Mouse (Mus musculus) MEL (cell line): ENCODE measurements around the gene Prodh2. TPM values are rescaled to one million over a fixed set of nuclear protein-coding genes. Genes with fewer than 3 reads are reported as not detected.

Source experiments
- DNase-seq: peaks from one replicate; pipeline ENCODE4 v3.0.0; 2011; ENCODE audit warnings: low read depth, low spot score
- H3K27ac ChIP-seq: 2 replicates; pipeline ENCODE4 v1.5.1; 2012; ENCODE audit warnings: low read depth, mild to moderate bottlenecking, control low read depth, low read length, moderate library complexity; ENCODE audit not compliant: control insufficient read depth
- H3K27me3 ChIP-seq, 2 experiments: fragments of 150-350 bp in 1 of 2; sonication (generic) in 1 of 2; 2 replicates each; pipeline ENCODE4 v1.6.1; 2012; ENCODE audit warnings: low read length in 2 of 2, mild to moderate bottlenecking in 2 of 2, improper control_type of control experiment in 1 of 2, moderate library complexity in 1 of 2; ENCODE audit not compliant: insufficient read depth in 2 of 2, control insufficient read depth in 1 of 2
- H3K36me3 ChIP-seq, 2 experiments: 2 replicates each; pipeline ENCODE4 v1.6.1; 2012 to 2014; ENCODE audit warnings: low read length in 2 of 2, improper control_type of control experiment in 1 of 2, inconsistent platforms in 1 of 2, mild to moderate bottlenecking in 1 of 2; ENCODE audit not compliant: insufficient read depth in 2 of 2, control insufficient read depth in 1 of 2
- H3K4me1 ChIP-seq, 2 experiments: fragments of 150-350 bp in 1 of 2; sonication (generic) in 1 of 2; 2 replicates each; pipeline ENCODE4 v1.6.1; 2012; ENCODE audit warnings: low read length in 2 of 2, improper control_type of control experiment in 1 of 2, mild to moderate bottlenecking in 1 of 2; ENCODE audit not compliant: insufficient read depth in 2 of 2, control insufficient read depth in 1 of 2
- H3K4me3 ChIP-seq, 2 experiments: fragments of 150-350 bp in 1 of 2; sonication (generic) in 1 of 2; 2 replicates each; pipeline ENCODE4 v1.5.1; 2012; ENCODE audit warnings: low read depth in 2 of 2, low read length in 2 of 2, mild to moderate bottlenecking in 2 of 2, moderate library complexity in 2 of 2, control low read depth in 1 of 2, improper control_type of control experiment in 1 of 2; ENCODE audit not compliant: control insufficient read depth in 1 of 2, insufficient read depth in 1 of 2
- H3K79me2 ChIP-seq: 2 replicates; pipeline ENCODE4 v1.6.1; 2012; ENCODE audit warnings: mild to moderate bottlenecking, low read length, moderate library complexity; ENCODE audit not compliant: control insufficient read depth, poor library complexity, insufficient read depth
- H3K9ac ChIP-seq: 2 replicates; pipeline ENCODE4 v1.6.1; 2012; ENCODE audit warnings: low read depth, mild to moderate bottlenecking, control low read depth, low read length, moderate library complexity; ENCODE audit not compliant: control insufficient read depth, poor library complexity, severe bottlenecking
- H3K9me3 ChIP-seq: fragments of 150-350 bp; sonication (generic); replicated peaks from 2 replicates; pipeline ENCODE4 v1.6.1; 2012; ENCODE audit warnings: mild to moderate bottlenecking, low read length, improper control_type of control experiment, moderate library complexity; ENCODE audit not compliant: insufficient read depth
- BHLHE40 ChIP-seq: IDR thresholded peaks from 2 replicates; pipeline ENCODE4 v1.6.1; 2012; ENCODE audit warnings: low read depth, mild to moderate bottlenecking, inconsistent platforms, low read length, improper control_type of control experiment, borderline replicate concordance
- CHD1 ChIP-seq: IDR thresholded peaks from 2 replicates; pipeline ENCODE4 v1.6.1; 2012; ENCODE audit warnings: low read depth, mild to moderate bottlenecking, inconsistent platforms, low read length, improper control_type of control experiment
- CHD2 ChIP-seq: IDR thresholded peaks from 2 replicates; pipeline ENCODE4 v1.6.1; 2011; ENCODE audit warnings: low read length, improper control_type of control experiment
- CTCF ChIP-seq, 3 experiments: IDR thresholded peaks in 2 of 3; conservative IDR thresholded peaks in 1 of 3; 2 replicates each; pipeline ENCODE4 v1.5.1; 2011 to 2012; ENCODE audit warnings: low read length in 3 of 3, low read depth in 2 of 3, mild to moderate bottlenecking in 2 of 3, improper control_type of control experiment in 1 of 3, inconsistent platforms in 1 of 3, mixed read lengths in 1 of 3, moderate library complexity in 1 of 3; ENCODE audit not compliant: control insufficient read depth in 1 of 3, insufficient read depth in 1 of 3, poor library complexity in 1 of 3, severe bottlenecking in 1 of 3
- E2F4 ChIP-seq: IDR thresholded peaks from 2 replicates; pipeline ENCODE4 v1.6.1; 2011; ENCODE audit warnings: low read depth, low read length, improper control_type of control experiment, borderline replicate concordance
- ELF1 ChIP-seq: IDR thresholded peaks from 2 replicates; pipeline ENCODE4 v1.6.1; 2014; ENCODE audit warnings: low read depth, mild to moderate bottlenecking, inconsistent platforms, low read length, improper control_type of control experiment, moderate library complexity
- EP300 ChIP-seq, 2 experiments: IDR thresholded peaks; 2 replicates each; pipeline ENCODE4 v1.6.1; 2011; ENCODE audit warnings: improper control_type of control experiment in 2 of 2, low read length in 2 of 2, low read depth in 1 of 2, mild to moderate bottlenecking in 1 of 2
- ETS1 ChIP-seq: IDR thresholded peaks from 2 replicates; pipeline ENCODE4 v1.6.1; 2012; ENCODE audit warnings: low read depth, mild to moderate bottlenecking, inconsistent platforms, low read length, improper control_type of control experiment, moderate library complexity
- GABPA ChIP-seq: IDR thresholded peaks from 2 replicates; pipeline ENCODE4 v1.6.1; 2012; ENCODE audit warnings: low read depth, mild to moderate bottlenecking, inconsistent platforms, low read length, improper control_type of control experiment, moderate library complexity
- GATA1 ChIP-seq: IDR thresholded peaks from 2 replicates; pipeline ENCODE4 v1.6.1; 2011; ENCODE audit warnings: low read depth, low read length, improper control_type of control experiment
- HCFC1 ChIP-seq: IDR thresholded peaks from 2 replicates; pipeline ENCODE4 v1.6.1; 2012; ENCODE audit warnings: low read depth, mild to moderate bottlenecking, inconsistent platforms, low read length, improper control_type of control experiment, moderate library complexity
- JUND ChIP-seq: IDR thresholded peaks from 2 replicates; pipeline ENCODE4 v1.6.1; 2011; ENCODE audit warnings: low read depth, mild to moderate bottlenecking, improper control_type of control experiment, low read length
- KAT2A ChIP-seq: conservative IDR thresholded peaks from 2 replicates; pipeline ENCODE4 v1.6.1; 2012; ENCODE audit warnings: low read depth, low read length, improper control_type of control experiment, inconsistent platforms
- MYC ChIP-seq: IDR thresholded peaks from 2 replicates; pipeline ENCODE4 v1.6.1; 2011; ENCODE audit warnings: low read depth, mild to moderate bottlenecking, low read length, improper control_type of control experiment, moderate library complexity
- NELFE ChIP-seq: IDR thresholded peaks from 2 replicates; pipeline ENCODE4 v1.6.1; 2011; ENCODE audit warnings: low read depth, low read length, improper control_type of control experiment
- NRF1 ChIP-seq: IDR thresholded peaks from 2 replicates; pipeline ENCODE4 v1.6.1; 2014; ENCODE audit warnings: low read depth, mild to moderate bottlenecking, inconsistent platforms, low read length, improper control_type of control experiment, moderate library complexity; ENCODE audit not compliant: poor library complexity, insufficient read depth, severe bottlenecking
- POLR2AphosphoS2 ChIP-seq: IDR thresholded peaks from 2 replicates; pipeline ENCODE4 v1.6.1; 2011; ENCODE audit warnings: low read length, improper control_type of control experiment
- RAD21 ChIP-seq: IDR thresholded peaks from 2 replicates; pipeline ENCODE4 v1.6.1; 2011; ENCODE audit warnings: mild to moderate bottlenecking, low read depth, low read length, improper control_type of control experiment
- RCOR1 ChIP-seq: IDR thresholded peaks from 2 replicates; pipeline ENCODE4 v1.6.1; 2012; ENCODE audit warnings: low read depth, mild to moderate bottlenecking, inconsistent platforms, low read length, improper control_type of control experiment
- SIN3A ChIP-seq: IDR thresholded peaks from 2 replicates; pipeline ENCODE4 v1.6.1; 2012; ENCODE audit warnings: low read length, improper control_type of control experiment, inconsistent platforms
- TAL1 ChIP-seq: IDR thresholded peaks from 2 replicates; pipeline ENCODE4 v1.6.1; 2012; ENCODE audit warnings: mild to moderate bottlenecking, inconsistent platforms, low read length, moderate library complexity, mixed read lengths
- TCF12 ChIP-seq: IDR thresholded peaks from 2 replicates; pipeline ENCODE4 v1.6.1; 2014; ENCODE audit warnings: low read depth, mild to moderate bottlenecking, inconsistent platforms, low read length, improper control_type of control experiment, moderate library complexity
- UBTF ChIP-seq: IDR thresholded peaks from 2 replicates; pipeline ENCODE4 v1.6.1; 2012; ENCODE audit warnings: low read depth, mild to moderate bottlenecking, inconsistent platforms, low read length, improper control_type of control experiment, moderate library complexity, borderline replicate concordance; ENCODE audit not compliant: insufficient read depth
- USF2 ChIP-seq, 2 experiments: IDR thresholded peaks; 2 replicates each; pipeline ENCODE4 v1.6.1; 2011 to 2012; ENCODE audit warnings: improper control_type of control experiment in 2 of 2, low read length in 2 of 2, borderline replicate concordance in 1 of 2, inconsistent platforms in 1 of 2, low read depth in 1 of 2, mild to moderate bottlenecking in 1 of 2; ENCODE audit not compliant: insufficient read depth in 1 of 2
- ZC3H11A ChIP-seq: IDR thresholded peaks from 2 replicates; pipeline ENCODE4 v1.6.1; 2012; ENCODE audit warnings: low read depth, mild to moderate bottlenecking, inconsistent platforms, low read length, improper control_type of control experiment
- ZMIZ1 ChIP-seq: IDR thresholded peaks from 2 replicates; pipeline ENCODE4 v1.6.1; 2012; ENCODE audit warnings: low read depth, mild to moderate bottlenecking, inconsistent platforms, low read length, improper control_type of control experiment, moderate library complexity
- ZNF384 ChIP-seq: IDR thresholded peaks from 2 replicates; pipeline ENCODE4 v1.6.1; 2012; ENCODE audit warnings: low read depth, mild to moderate bottlenecking, inconsistent platforms, low read length, improper control_type of control experiment
- polyA plus RNA-seq, 2 experiments: library from polyadenylated mRNA; stranded (reverse) in 1 of 2; unstranded in 1 of 2; fragments of >175 nt in 1 of 2; fragments of >200 nt in 1 of 2; gene quantifications; 2 replicates each; pipeline versions ENCODE4 v1.2.1 to v1.2.4; 2012; ENCODE audit warnings: low replicate concordance in 2 of 2, low read depth in 1 of 2; ENCODE audit not compliant: insufficient read length in 2 of 2, insufficient read depth in 1 of 2, missing spikeins in 1 of 2
- total RNA-seq: library from RNA; depleted of rRNA; stranded (reverse); fragments of 300-350 nt; gene quantifications from 2 replicates; pipeline ENCODE4 v1.2.3, GENCODE M21; 2012

Prodh2 gene
- total and polyA plus RNA-seq, 3 experiments = not detected

GRCm38 (mm10) chr7:30553021-30553589, 59.7 kb downstream of the Prodh2 start (continued):
- no peak for TF ChIP-seq BHLHE40
- TF ChIP-seq GABPA = no peak
- no peak for TF ChIP-seq ZC3H11A
- TF ChIP-seq HCFC1 = no peak
- no peak for TF ChIP-seq TCF12
- no peak for TF ChIP-seq POLR2AphosphoS2
- TF ChIP-seq UBTF = no peak
- TF ChIP-seq TAL1 = no peak
- TF ChIP-seq E2F4 = no peak
- TF ChIP-seq MYC = no peak
- TF ChIP-seq CHD1 = peak; percentile 82; the same call in 1 of the 2 replicates
- TF ChIP-seq GATA1 = no peak
- TF ChIP-seq ZNF384 = no peak
- no peak for TF ChIP-seq ELF1
- TF ChIP-seq SIN3A = no peak; the same call in 1 of the 2 replicates
- TF ChIP-seq RAD21 = no peak
- no peak for TF ChIP-seq ETS1
- TF ChIP-seq NRF1 = no peak
- TF ChIP-seq NELFE = no peak

- Histone ChIP-seq H3K36me3 (peaks cover 0 to 10% of the 10 kb centered on the region in 2 experiments; a peak in 2 of 4 replicates), H3K4me3 (peak overlapping the region in 1 of 2 experiments; percentile 64; a peak in 2 of 4 replicates), H3K27ac (no peak overlapping the region), H3K9me3 (no peaks in the 10 kb centered on the region)
- TF ChIP-seq POLR2AphosphoS2 (no peak), ETS1 (no peak), HCFC1 (no peak), CHD2 (no peak), EP300 (IDR thresholded peaks at IDR 0.05; ENCODE audit: low read depth in 1 of 2, low read length in 2 of 2) (no peak), JUND (no peak), RCOR1 (no peak), ELF1 (no peak), BHLHE40 (no peak), CHD1 (no peak), SIN3A (no peak), TAL1 (no peak), UBTF (no peak), CTCF (IDR thresholded peaks at IDR 0.05 in 2 of 3, conservative IDR thresholded peaks at IDR 0.05 in 1 of 3; ENCODE audit: control insufficient read depth in 1 of 3, insufficient read depth in 1 of 3, low read depth in 2 of 3, low read length in 3 of 3, poor library complexity in 1 of 3, severe bottlenecking in 1 of 3) (no peak), ZMIZ1 (no peak), USF2 (IDR thresholded peaks at IDR 0.05; ENCODE audit: borderline replicate concordance in 1 of 2, insufficient read depth in 1 of 2, low read depth in 1 of 2, low read length in 2 of 2) (no peak), E2F4 (no peak), KAT2A (no peak)
- TF ChIP-seq, all 39 proteins: peak for 0
- DNase-seq = no peak
- H3K79me2 ChIP-seq = peaks cover 11% of the 10 kb centered on the region
- no peaks in the 10 kb centered on the region for H3K27me3 ChIP-seq
- peaks cover 0 to 11% of the 10 kb centered on the region in 2 experiments; a peak in 2 of 4 replicates for H3K4me1 ChIP-seq
- peak overlapping the region; percentile 84 for H3K9ac ChIP-seq
Measured at GRCm38 (mm10) chr7:30553810-30554584, 60.6 kb downstream of the Prodh2 start.
